Mouse (Mus musculus) layer of hippocampus, adult 2 months (tissue): ENCODE measurements at regions not wholly inside any gene's neighbourhood (a gene's known extent, or its start where the extent isn't known, plus 50 kb on each side); places are given as distances from the start of the nearest gene placed in this dataset.

ENCODE experiments used
- DNase-seq, 2 experiments: peaks; one replicate each; pipeline ENCODE4 v3.0.0; 2022; ENCODE audit warnings: low spot score in 2 of 2
- H3K27ac ChIP-seq: fragments of 200-600 bp; 2 replicates; pipeline ENCODE4 v1.8.1; 2022
- H3K4me3 ChIP-seq: fragments of 200-600 bp; 2 replicates; pipeline ENCODE4 v1.8.1; 2022; ENCODE audit warnings: mild to moderate bottlenecking
- CTCF ChIP-seq: fragments of 200-600 bp; conservative IDR thresholded peaks from 2 replicates; pipeline ENCODE4 v1.8.1; 2022; ENCODE audit warnings: antibody characterized with exemption, mild to moderate bottlenecking, moderate library complexity

DNA sequence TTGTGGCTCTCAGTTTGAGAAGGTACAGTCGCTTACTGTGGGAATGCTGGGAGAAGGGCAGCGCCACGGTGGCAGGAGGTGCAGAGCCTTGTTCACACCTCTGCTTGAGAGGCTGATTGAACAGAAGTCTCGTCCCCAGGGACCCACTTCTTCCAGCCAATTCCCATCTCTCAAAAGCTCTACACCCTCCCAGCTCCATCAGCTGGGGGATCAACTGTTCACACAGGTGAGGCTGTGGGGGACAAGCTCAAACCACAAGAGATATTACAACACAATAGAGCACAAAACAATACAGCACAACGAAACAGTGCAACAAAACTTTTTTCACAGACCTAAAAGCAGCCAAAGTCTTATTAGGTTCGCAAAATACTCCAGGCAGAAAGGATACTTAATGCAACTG is 457.7 kb downstream of the 1810013L24Rik start:
- H3K27ac ChIP-seq: no peak overlapping the region
- TF ChIP-seq CTCF: no peak
- H3K4me3 ChIP-seq: no peak overlapping the region
- DNase-seq: no peak

DNA sequence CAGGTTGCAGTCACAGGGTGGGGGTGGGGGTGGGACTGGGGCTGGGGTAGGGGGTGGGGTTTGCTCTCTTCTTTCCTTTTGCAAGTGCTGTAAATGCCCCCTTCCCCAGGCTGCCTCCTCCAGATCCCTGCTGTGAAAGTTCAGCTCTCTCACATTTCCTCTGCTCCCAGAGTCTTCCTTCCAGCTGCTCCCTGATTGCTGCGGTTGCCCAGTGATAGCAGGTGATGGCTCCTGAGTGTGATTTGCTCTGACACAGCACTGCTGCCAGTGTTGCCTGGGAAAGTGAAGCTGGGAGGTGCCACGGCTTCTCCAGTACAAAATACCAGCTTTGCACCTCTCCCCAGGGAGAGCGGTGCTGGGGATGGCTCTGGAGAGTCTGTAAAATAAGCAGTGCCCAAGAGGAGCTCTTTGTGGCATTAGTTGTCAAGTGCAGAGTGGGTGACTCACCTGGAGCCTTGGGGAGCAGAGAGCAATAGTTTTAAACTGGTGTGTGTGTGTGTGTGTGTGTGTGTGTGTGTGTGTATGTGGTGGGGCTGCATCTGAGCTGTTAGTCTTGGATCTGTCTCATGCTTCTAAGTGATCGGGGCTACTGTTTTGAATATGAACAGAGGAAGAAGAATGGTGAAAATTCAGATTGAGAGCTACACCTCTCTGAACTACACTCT is 461.6 kb downstream of the 1810013L24Rik start:
- DNase-seq: no peak
- no peak for TF ChIP-seq CTCF
- no peak overlapping the region for H3K27ac ChIP-seq
- H3K4me3 ChIP-seq: no peak overlapping the region

DNA sequence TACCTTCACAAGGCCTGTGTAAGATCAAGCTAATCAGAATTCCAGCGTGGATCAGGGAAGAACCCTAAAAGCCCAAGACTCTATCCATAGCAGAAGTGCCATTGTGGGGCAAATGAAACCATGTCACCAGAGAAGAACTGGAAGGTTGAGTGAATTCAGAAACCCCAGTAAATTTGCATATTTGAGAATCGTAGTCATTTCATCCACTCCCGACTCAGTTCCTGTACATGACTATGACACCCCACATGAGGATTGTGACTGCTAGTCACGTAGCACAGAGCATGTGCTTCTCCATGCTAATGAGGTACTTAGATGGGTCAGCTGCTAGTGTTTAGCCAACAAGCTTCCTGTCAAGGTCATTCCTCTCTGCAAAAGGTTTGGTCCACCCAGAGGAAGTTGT is 473.2 kb downstream of the 1810013L24Rik start:
- H3K4me3 ChIP-seq: no peak overlapping the region
- no peak overlapping the region for H3K27ac ChIP-seq
- no peak for TF ChIP-seq CTCF
- no peak for DNase-seq

DNA sequence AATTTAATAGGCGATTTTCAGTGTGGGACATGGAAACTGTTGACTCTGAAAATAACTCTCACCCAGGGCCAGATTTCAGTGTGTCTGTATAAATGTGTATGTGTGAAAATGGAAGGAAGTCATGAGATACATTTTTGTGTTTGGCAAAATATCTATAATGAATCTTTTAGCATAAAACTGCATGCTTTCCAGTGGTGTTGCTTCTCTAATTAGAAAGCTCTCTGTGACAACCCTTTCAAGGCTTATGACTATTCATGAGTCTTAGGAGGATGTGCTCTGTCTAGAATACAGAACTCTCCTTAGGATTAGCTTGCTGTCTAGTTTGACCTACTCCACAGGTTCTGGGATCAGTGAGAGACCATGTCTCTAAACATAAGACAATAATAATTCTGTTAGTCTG is 474.2 kb downstream of the 1810013L24Rik start:
- Histone ChIP-seq H3K27ac (no peak overlapping the region), H3K4me3 (no peak overlapping the region)
- no peak for TF ChIP-seq CTCF
- DNase-seq: no peak

DNA sequence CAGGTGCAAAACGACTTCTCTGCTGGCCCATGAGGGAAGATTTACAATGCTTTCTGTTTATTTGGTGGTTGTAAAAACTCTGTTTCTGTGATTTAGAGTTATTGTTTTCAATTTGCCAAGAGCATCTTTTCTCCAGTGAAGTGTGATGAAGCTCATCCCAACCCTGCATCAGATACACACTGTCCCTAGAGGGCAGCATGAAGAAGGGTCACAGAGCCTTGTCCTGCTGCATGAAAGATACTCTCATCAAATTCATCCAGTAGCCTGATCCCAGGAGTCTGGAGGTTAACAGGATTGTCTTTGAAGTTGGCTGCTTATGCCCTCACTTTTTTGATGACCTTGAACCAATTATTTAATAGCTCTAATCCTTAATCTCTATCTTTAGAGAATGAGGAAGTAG is 480.8 kb downstream of the 1810013L24Rik start:
- H3K27ac ChIP-seq: no peak overlapping the region
- DNase-seq: no peak
- TF ChIP-seq CTCF: peak; percentile 71

DNA sequence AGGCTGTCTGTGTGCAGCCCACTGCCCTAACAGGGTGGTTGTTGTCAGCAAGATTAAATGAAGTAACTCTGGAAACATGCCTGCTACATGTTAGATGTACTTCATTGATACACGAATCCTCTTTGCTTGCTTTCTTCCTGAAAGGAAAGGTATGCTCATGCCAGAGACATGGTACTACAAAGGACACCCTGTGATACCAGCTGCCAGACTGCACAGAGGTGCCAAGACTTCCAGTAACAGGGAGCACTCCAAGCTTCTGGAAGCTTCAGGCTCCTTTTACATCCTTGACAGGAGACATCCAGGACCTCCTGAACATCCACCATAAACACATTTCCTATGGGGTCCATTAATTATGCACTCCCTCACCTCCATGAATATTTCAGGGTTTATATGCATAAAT is 505.7 kb downstream of the 1810013L24Rik start:
- DNase-seq: no peak
- TF ChIP-seq CTCF: no peak
- Histone ChIP-seq H3K27ac (no peak overlapping the region), H3K4me3 (no peak overlapping the region)

More for the DNA sequence above, 480.8 kb downstream of the 1810013L24Rik start:
- no peak overlapping the region for H3K4me3 ChIP-seq

DNA sequence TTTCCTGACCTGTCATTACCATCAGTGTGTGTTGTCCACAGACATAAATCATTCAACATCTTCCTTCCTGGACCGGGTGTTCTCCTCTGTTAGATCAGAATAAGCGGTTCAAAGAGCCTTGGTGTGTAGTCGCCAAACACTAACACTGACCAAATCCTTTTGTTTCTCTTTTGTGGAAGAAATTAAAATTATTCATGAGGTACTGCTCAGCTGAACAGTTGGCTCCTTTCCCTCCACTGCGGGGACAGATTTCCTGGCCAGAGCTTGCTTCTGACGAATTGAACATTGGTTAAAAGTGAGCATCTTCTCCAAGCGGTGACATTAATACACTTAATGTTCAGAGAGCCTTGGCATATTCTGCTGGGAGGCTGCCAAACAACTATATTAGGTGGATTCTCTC is 506.2 kb downstream of the 1810013L24Rik start:
- no peak for TF ChIP-seq CTCF
- Histone ChIP-seq H3K27ac (no peak overlapping the region), H3K4me3 (no peak overlapping the region)
- peak in 1 of 2 experiments; percentile 23 for DNase-seq

DNA sequence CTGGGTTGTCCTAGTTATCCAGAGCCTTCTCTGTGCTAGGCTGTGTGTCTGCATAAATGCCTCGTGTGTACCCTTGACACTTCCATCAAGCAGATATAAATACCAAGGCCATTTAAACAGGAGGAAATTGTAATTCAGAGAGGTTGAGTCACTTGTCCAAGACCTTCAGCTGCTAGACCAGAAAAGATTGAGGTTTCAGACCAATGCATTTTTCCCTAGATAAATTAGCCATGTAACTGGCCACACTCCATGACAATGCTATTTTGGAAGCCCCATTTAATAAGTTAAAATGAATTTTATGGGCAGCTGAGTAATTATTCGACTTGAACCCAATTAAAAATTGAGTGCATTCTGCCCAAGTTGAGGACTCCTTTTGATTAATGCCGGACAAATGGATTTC is 509.6 kb downstream of the 1810013L24Rik start:
- no peak for DNase-seq
- H3K27ac ChIP-seq: no peak overlapping the region
- no peak overlapping the region for H3K4me3 ChIP-seq
- TF ChIP-seq CTCF: no peak

DNA sequence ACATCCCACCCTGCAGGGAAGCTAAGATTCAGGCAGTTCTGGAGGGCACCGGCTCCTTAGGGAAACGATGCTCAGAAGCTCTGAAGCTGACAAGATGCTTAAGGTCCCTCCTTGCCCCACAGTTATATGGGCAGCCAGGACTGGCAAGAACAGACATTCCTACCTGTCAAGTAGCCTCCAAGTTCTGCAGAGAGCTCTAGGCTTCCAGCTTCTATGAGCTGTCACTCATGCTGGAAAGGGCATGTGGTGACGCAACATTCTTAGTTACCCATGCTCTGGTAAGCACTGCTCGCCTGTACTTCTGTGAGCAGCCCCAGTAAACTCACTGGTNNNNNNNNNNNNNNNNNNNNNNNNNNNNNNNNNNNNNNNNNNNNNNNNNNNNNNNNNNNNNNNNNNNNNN is 511.3 kb downstream of the 1810013L24Rik start:
- Histone ChIP-seq H3K27ac (no peak overlapping the region), H3K4me3 (no peak overlapping the region)
- no peak for TF ChIP-seq CTCF
- no peak for DNase-seq

DNA sequence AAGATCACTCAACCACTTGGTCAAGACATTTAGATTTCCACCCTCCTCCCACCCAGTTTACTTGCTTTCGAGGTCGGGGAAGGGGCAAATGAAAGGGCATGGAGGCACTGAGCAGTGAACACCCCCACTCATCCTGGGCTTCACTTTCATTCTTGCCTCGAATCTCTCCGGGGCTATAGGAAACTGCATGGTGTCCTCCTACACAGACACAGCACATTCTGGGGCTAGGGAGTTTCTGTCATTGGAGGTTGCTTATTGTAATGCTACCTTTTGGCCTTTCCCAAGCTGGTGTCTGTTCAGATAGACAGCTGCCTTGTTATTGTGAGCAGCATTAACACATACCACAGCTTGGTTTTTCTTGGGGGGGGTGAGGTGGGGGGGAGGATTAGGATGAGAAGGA is 523.9 kb downstream of the 1810013L24Rik start:
- TF ChIP-seq CTCF: no peak
- no peak for DNase-seq
- no peak overlapping the region for H3K27ac ChIP-seq
- no peak overlapping the region for H3K4me3 ChIP-seq

DNA sequence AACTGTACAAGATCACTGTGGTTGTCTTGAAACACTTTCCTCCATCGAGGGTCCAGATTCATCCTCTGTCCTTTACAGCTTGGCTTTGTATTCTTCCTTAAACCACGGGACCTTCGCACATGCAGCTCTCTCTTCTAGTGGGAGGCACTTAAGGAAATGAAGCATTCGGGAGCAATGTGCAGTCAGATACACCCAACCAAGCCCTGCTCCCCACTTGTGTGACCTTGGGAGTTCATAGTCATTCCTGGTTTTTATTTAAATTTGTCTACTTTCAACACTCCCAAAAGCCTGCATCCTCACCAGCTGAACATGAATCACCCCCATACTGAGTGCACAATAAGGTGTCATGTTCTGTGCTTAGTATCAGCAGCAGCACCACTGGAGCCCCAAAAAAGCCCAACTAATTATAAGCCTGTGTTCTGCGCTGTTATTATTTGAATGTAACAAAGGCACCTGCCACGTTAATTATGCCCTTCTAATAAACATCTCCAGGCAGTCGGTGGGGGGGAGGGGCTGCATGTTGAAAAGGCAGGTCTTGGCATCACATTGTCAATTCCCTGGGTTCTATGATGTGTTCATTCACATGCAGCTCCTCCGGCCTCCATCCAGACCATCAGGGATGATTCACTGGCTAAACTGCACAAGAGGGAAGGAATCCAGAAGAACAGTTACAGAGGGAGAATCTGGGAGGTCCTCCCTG is 524.6 kb downstream of the 1810013L24Rik start:
- no peak for DNase-seq
- H3K27ac ChIP-seq: no peak overlapping the region
- no peak for TF ChIP-seq CTCF
- H3K4me3 ChIP-seq: no peak overlapping the region

DNA sequence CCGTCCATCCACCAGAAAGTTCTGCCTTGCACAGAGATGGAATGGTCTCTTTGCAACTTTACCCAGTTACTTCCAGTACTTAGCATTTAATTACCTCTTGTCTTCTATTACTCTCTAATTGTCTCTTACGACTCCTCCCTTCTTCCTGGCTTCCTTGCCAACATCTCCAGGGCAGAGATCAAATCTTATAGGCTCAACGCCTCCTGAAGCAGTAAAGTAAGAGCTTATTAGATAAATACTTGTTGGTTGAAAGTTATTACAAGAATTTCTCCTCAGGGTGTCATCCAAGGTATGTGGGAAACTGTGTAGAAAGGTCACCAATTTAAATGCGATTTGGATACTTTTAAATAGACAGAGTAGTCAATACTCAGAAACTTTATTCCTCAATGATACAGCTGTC is 528.8 kb downstream of the 1810013L24Rik start:
- no peak for TF ChIP-seq CTCF
- H3K4me3 ChIP-seq: no peak overlapping the region
- no peak overlapping the region for H3K27ac ChIP-seq
- no peak for DNase-seq

DNA sequence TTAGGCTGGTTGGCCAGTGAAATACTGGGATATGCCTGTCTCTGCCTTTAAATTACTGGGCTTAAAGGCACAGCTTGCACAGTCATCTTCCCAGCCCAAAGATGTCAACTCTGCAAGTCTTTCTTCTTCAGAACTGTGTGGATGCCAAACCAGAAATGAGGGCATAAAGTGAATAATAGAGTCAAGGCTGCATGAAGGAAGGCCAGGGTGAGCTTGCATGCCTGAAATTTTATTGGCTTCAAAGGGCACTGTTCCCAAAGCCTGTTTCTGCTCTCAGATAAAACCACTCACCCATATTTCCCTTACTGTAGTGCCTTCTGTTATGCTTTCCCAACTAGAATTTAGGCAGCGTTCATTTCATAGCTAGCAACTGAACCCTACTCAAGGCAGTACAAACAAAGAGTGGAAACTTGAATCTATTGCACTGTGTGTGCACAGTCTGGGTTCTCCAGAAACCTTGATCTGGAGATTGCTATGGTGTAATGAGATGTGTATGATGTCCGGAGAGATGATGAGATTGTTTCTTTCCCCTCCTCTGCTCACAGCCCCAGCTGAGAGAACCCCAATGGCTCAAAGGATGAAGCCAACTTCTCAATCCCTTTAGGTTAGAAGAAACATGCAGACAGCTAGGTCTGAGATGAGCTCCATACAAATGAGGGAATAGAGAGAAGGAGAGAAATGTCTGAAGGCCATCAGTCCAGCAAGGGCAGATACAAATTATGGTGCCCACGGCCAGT is 529.7 kb downstream of the 1810013L24Rik start:
- no peak for TF ChIP-seq CTCF

More for the DNA sequence above, 529.7 kb downstream of the 1810013L24Rik start:
- no peak overlapping the region for H3K4me3 ChIP-seq
- H3K27ac ChIP-seq: peak overlapping the region; percentile 69
- no peak for DNase-seq
